Mouse (Mus musculus) heart, embryonic 10.5 days (tissue): ENCODE measurements around the gene Olfr92. TPM values are rescaled to one million over a fixed set of nuclear protein-coding genes. Genes with fewer than 3 reads are reported as not detected.
"Not testable (repeated sequence)": the region's sequence is repeated elsewhere in the genome, so short reads cannot be mapped to it uniquely, and the experiment has no call there.

ENCODE experiments used
- DNase-seq: peaks from one replicate; pipeline ENCODE4 v3.0.0-alpha.2; 2017; ENCODE audit warnings: low spot score
- H3K27ac ChIP-seq: fragments of 300-500 bp; sonication (generic); 2 replicates; pipeline ENCODE4 v1.5.1; 2016; ENCODE audit warnings: mild to moderate bottlenecking
- H3K27me3 ChIP-seq: fragments of 300-500 bp; sonication (generic); 2 replicates; pipeline ENCODE4 v1.6.1; 2016; ENCODE audit warnings: mild to moderate bottlenecking; ENCODE audit not compliant: poor library complexity, insufficient read depth, severe bottlenecking
- H3K36me3 ChIP-seq: fragments of 300-500 bp; sonication (generic); 2 replicates; pipeline ENCODE4 v1.6.1; 2016; ENCODE audit warnings: mild to moderate bottlenecking, moderate library complexity
- H3K4me1 ChIP-seq: fragments of 300-500 bp; sonication (generic); 2 replicates; pipeline ENCODE4 v1.6.1; 2016; ENCODE audit warnings: mild to moderate bottlenecking
- H3K4me3 ChIP-seq: fragments of 300-500 bp; sonication (generic); 2 replicates; pipeline ENCODE4 v1.5.1; 2016; ENCODE audit warnings: mild to moderate bottlenecking, moderate library complexity
- H3K9me3 ChIP-seq: fragments of 300-500 bp; sonication (generic); 2 replicates; pipeline ENCODE4 v1.6.1; 2016; ENCODE audit warnings: mild to moderate bottlenecking, moderate library complexity
- WGBS: fragments of 180-500 bp; shearing (Covaris S2); methylation state at CpG from one replicate; pipeline ENCODE4 v1.1.7; 2016; 5-methylcytosine and 5-hydroxymethylcytosine counted together
- polyA plus RNA-seq: library from polyadenylated mRNA; unstranded; fragments of >200 nt; fragmentation: Nextera tagmentation; extraction: Ambion mirVana; gene quantifications from 2 replicates; pipeline ENCODE4 v1.2.1, GENCODE M21; 2016

The Olfr92 gene
- not detected in 2 replicates for polyA plus RNA-seq

- H3K27me3 ChIP-seq: no peaks in the 10 kb centered on the region
These were observed at the start of gene Olfr92 for GRCm38 (mm10) chr17:37119988-37120387. Gene Olfr92 (minus strand): TSS chr17:37120088.

GRCm38 (mm10) chr17:37161394-37161793, 41.5 kb upstream of the Olfr92 start, which contains the start of gene Olfr93:
Gene Olfr93 (minus strand): TSS chr17:37161494.
- DNase-seq: no peak
- H3K27ac ChIP-seq: no peak within 1 kb of the TSS
- no peaks in the 10 kb centered on the region for H3K4me1 ChIP-seq
- H3K4me3 ChIP-seq: no peak within 1 kb of the TSS
- H3K9me3 ChIP-seq: no peaks in the 10 kb centered on the region
- H3K27me3 ChIP-seq: no peaks in the 10 kb centered on the region
- H3K36me3 ChIP-seq: no peaks in the 10 kb centered on the region

More at GRCm38 (mm10) chr17:37119988-37120387, at the start of gene Olfr92:
- no peaks in the 10 kb centered on the region for H3K4me1 ChIP-seq
- H3K9me3 ChIP-seq: no peaks in the 10 kb centered on the region
- no peak within 1 kb of the TSS for H3K4me3 ChIP-seq
- no peaks in the 10 kb centered on the region for H3K36me3 ChIP-seq
- H3K27ac ChIP-seq: no peak within 1 kb of the TSS
- 74% methylated on average over 2 of the region's 2 CpGs for WGBS
- no peak for DNase-seq

- H3K27me3 ChIP-seq, H3K4me1 ChIP-seq, H3K4me3 ChIP-seq, DNase-seq, H3K9me3 ChIP-seq, H3K27ac ChIP-seq, H3K36me3 ChIP-seq: not testable (repeated sequence)
- WGBS: 74% methylated on average over 4 of the region's 4 CpGs
These were observed 11.5 kb upstream of the Olfr92 start for GRCm38 (mm10) chr17:37131366-37131765.

GRCm38 (mm10) chr17:37098178-37098577, 21.7 kb downstream of the Olfr92 start, which contains the start of gene Olfr91:
Gene Olfr91 (minus strand): TSS chr17:37098278.
- no peaks in the 10 kb centered on the region for H3K9me3 ChIP-seq
- no peaks in the 10 kb centered on the region for H3K4me1 ChIP-seq
- H3K27me3 ChIP-seq: no peaks in the 10 kb centered on the region
- DNase-seq: no peak
- 77% methylated on average over 1 of the region's 1 CpGs for WGBS
- H3K36me3 ChIP-seq: no peaks in the 10 kb centered on the region
- H3K4me3 ChIP-seq: no peak within 1 kb of the TSS
- H3K27ac ChIP-seq: no peak within 1 kb of the TSS

GRCm38 (mm10) chr17:37093289-37093688, 26.6 kb downstream of the Olfr92 start:
- 79% methylated on average over 5 of the region's 5 CpGs for WGBS
- no peak for DNase-seq
- Histone ChIP-seq H3K4me3 (no peak overlapping the region), H3K27me3 (no peaks in the 10 kb centered on the region), H3K36me3 (no peaks in the 10 kb centered on the region), H3K27ac (no peak overlapping the region), H3K9me3 (no peaks in the 10 kb centered on the region), H3K4me1 (no peaks in the 10 kb centered on the region)

- no peaks in the 10 kb centered on the region for H3K9me3 ChIP-seq
- DNase-seq: no peak
- no peaks in the 10 kb centered on the region for H3K27me3 ChIP-seq
- no peaks in the 10 kb centered on the region for H3K4me1 ChIP-seq
- WGBS: 72% methylated on average over 1 of the region's 1 CpGs
- H3K36me3 ChIP-seq: no peaks in the 10 kb centered on the region
- no peak overlapping the region for H3K4me3 ChIP-seq
- no peak overlapping the region for H3K27ac ChIP-seq
These were observed 27.7 kb downstream of the Olfr92 start for GRCm38 (mm10) chr17:37092198-37092597.

GRCm38 (mm10) chr17:37088399-37088798, 31.5 kb downstream of the Olfr92 start, which contains the start of gene Olfr90:
Gene Olfr90 (minus strand): TSS chr17:37088499.
- no peak for DNase-seq
- no peaks in the 10 kb centered on the region for H3K36me3 ChIP-seq
- no peak within 1 kb of the TSS for H3K27ac ChIP-seq
- H3K4me1 ChIP-seq: no peaks in the 10 kb centered on the region
- no peak within 1 kb of the TSS for H3K4me3 ChIP-seq
- no peaks in the 10 kb centered on the region for H3K27me3 ChIP-seq
- no peaks in the 10 kb centered on the region for H3K9me3 ChIP-seq

GRCm38 (mm10) chr17:37085545-37085944, 34.3 kb downstream of the Olfr92 start:
- H3K9me3 ChIP-seq: no peaks in the 10 kb centered on the region
- DNase-seq: no peak
- H3K4me3 ChIP-seq: no peak overlapping the region
- no peaks in the 10 kb centered on the region for H3K36me3 ChIP-seq
- H3K27ac ChIP-seq: no peak overlapping the region
- H3K4me1 ChIP-seq: no peaks in the 10 kb centered on the region
- H3K27me3 ChIP-seq: no peaks in the 10 kb centered on the region
- 71% methylated on average over 10 of the region's 10 CpGs for WGBS

- no peaks in the 10 kb centered on the region for H3K36me3 ChIP-seq
- no peak overlapping the region for H3K4me3 ChIP-seq
- no peaks in the 10 kb centered on the region for H3K9me3 ChIP-seq
- no peak overlapping the region for H3K27ac ChIP-seq
- 59% methylated on average over 5 of the region's 5 CpGs for WGBS
- peaks cover 6% of the 10 kb centered on the region; the same call in 1 of the 2 replicates for H3K4me1 ChIP-seq
- H3K27me3 ChIP-seq: no peaks in the 10 kb centered on the region
- no peak for DNase-seq
These were observed 35.3 kb downstream of the Olfr92 start for GRCm38 (mm10) chr17:37084632-37085031.

- 4% methylated on average over 8 of the region's 8 CpGs for WGBS
- Histone ChIP-seq H3K9me3 (no peaks in the 10 kb centered on the region), H3K4me1 (peaks cover 6% of the 10 kb centered on the region; the same call in 1 of the 2 replicates), H3K36me3 (no peaks in the 10 kb centered on the region), H3K4me3 (no peak overlapping the region), H3K27me3 (no peaks in the 10 kb centered on the region), H3K27ac (no peak overlapping the region)
- peak; percentile 88 for DNase-seq
These were observed 36.6 kb downstream of the Olfr92 start for GRCm38 (mm10) chr17:37083327-37083726.

- no peak overlapping the region for H3K4me3 ChIP-seq
- no peaks in the 10 kb centered on the region for H3K9me3 ChIP-seq
- 0 out of 2 replicates have a peak, but pooled peaks cover 1% of the 10 kb centered on the region for H3K36me3 ChIP-seq
- no peak for DNase-seq
- no peaks in the 10 kb centered on the region for H3K27me3 ChIP-seq
- peaks cover 6% of the 10 kb centered on the region; the same call in 1 of the 2 replicates for H3K4me1 ChIP-seq
- H3K27ac ChIP-seq: no peak overlapping the region
- WGBS: 87% methylated on average over 4 of the region's 4 CpGs
These were observed 38.2 kb downstream of the Olfr92 start for GRCm38 (mm10) chr17:37081659-37082058.

- no peak overlapping the region for H3K4me3 ChIP-seq
- no peaks in the 10 kb centered on the region for H3K27me3 ChIP-seq
- WGBS: 15% methylated on average over 5 of the region's 5 CpGs
- no peak overlapping the region for H3K27ac ChIP-seq
- H3K9me3 ChIP-seq: no peaks in the 10 kb centered on the region
- H3K36me3 ChIP-seq: peaks cover 7% of the 10 kb centered on the region; the same call in 1 of the 2 replicates
- H3K4me1 ChIP-seq: peaks cover 6% of the 10 kb centered on the region; the same call in 1 of the 2 replicates
- DNase-seq: no peak
These were observed 39.8 kb downstream of the Olfr92 start for GRCm38 (mm10) chr17:37080119-37080518.

- WGBS: 32% methylated on average over 2 of the region's 2 CpGs
- Histone ChIP-seq H3K27me3 (no peaks in the 10 kb centered on the region), H3K27ac (no peak overlapping the region), H3K36me3 (peaks cover 16% of the 10 kb centered on the region), H3K4me3 (no peak overlapping the region), H3K4me1 (peaks cover 6% of the 10 kb centered on the region; the same call in 1 of the 2 replicates), H3K9me3 (no peaks in the 10 kb centered on the region)
- no peak for DNase-seq
These were observed 40.9 kb downstream of the Olfr92 start for GRCm38 (mm10) chr17:37078990-37079389.

- no peak overlapping the region for H3K4me3 ChIP-seq
- DNase-seq: no peak
- peaks cover 24% of the 10 kb centered on the region for H3K36me3 ChIP-seq
- H3K9me3 ChIP-seq: no peaks in the 10 kb centered on the region
- no peaks in the 10 kb centered on the region for H3K27me3 ChIP-seq
- H3K4me1 ChIP-seq: peaks cover 6% of the 10 kb centered on the region; the same call in 1 of the 2 replicates
- H3K27ac ChIP-seq: no peak overlapping the region
- 32% methylated on average over 1 of the region's 1 CpGs for whole genome bisulfite sequencing
These were observed 41.7 kb downstream of the Olfr92 start for GRCm38 (mm10) chr17:37078193-37078592.
